Mouse (Mus musculus) limb, embryonic 11.5 days (tissue): Measurements from ENCODE around the gene Gmip. TPM values are rescaled to one million over a fixed set of nuclear protein-coding genes. Genes with fewer than 3 reads are reported as not detected.

Source experiments
- ATAC-seq: fragments of 200-750 bp; cut with Nextera tagmentation; 2 replicates; pipeline ENCODE4 v1.8.0; 2017; ENCODE audit warnings: low read depth; ENCODE audit not compliant: insufficient number of reproducible peaks, low FRiP score, low TSS enrichment
- DNase-seq: peaks from one replicate; pipeline ENCODE4 v3.0.0-alpha.2; 2015; ENCODE audit warnings: low spot score
- H3K27ac ChIP-seq: fragments of 300-500 bp; sonication (generic); replicated peaks from 2 replicates; pipeline ENCODE4 v1.5.1; 2014; ENCODE audit warnings: low read depth, mild to moderate bottlenecking, low read length
- H3K27me3 ChIP-seq: fragments of 300-500 bp; sonication (generic); 2 replicates; pipeline ENCODE4 v1.6.1; 2014; ENCODE audit warnings: mild to moderate bottlenecking, low read length, mixed read lengths; ENCODE audit not compliant: control insufficient read depth, insufficient read depth
- H3K36me3 ChIP-seq: fragments of 300-500 bp; sonication (generic); 2 replicates; pipeline ENCODE4 v1.6.1; 2014; ENCODE audit warnings: mild to moderate bottlenecking, low read length, moderate library complexity, mixed read lengths; ENCODE audit not compliant: control insufficient read depth, insufficient read depth
- H3K4me1 ChIP-seq: fragments of 300-500 bp; sonication (generic); 2 replicates; pipeline ENCODE4 v1.6.1; 2014; ENCODE audit warnings: low read length, mixed read lengths; ENCODE audit not compliant: control insufficient read depth, insufficient read depth
- H3K4me2 ChIP-seq: fragments of 300-500 bp; sonication (generic); 2 replicates; pipeline ENCODE4 v1.6.1; 2014; ENCODE audit warnings: low read depth, mild to moderate bottlenecking, moderate library complexity; ENCODE audit not compliant: severe bottlenecking
- H3K4me3 ChIP-seq: fragments of 300-500 bp; sonication (generic); 2 replicates; pipeline ENCODE4 v1.5.1; 2014; ENCODE audit warnings: low read depth, low read length
- H3K9ac ChIP-seq: fragments of 300-500 bp; sonication (generic); 2 replicates; pipeline ENCODE4 v1.6.1; 2014; ENCODE audit warnings: mild to moderate bottlenecking, low read length
- H3K9me3 ChIP-seq: fragments of 300-500 bp; sonication (generic); 2 replicates; pipeline ENCODE4 v1.6.1; 2016; ENCODE audit warnings: low read length; ENCODE audit not compliant: control insufficient read depth
- WGBS: fragments of 180-500 bp; shearing (Covaris S2); extraction: QIAGEN DNeasy Blood & Tissue Kit; methylation state at CpG from one replicate; pipeline ENCODE4 v1.1.7; 2014; 5-methylcytosine and 5-hydroxymethylcytosine counted together
- polyA plus RNA-seq: library from polyadenylated mRNA; unstranded; fragments of >200 nt; fragmentation: Nextera tagmentation; extraction: Ambion mirVana; gene quantifications from 2 replicates; pipeline ENCODE4 v1.2.1, GENCODE M21; 2014

The Gmip gene
- polyA plus RNA-seq, 1 experiment from 2014 or later, result 5.0 TPM

DNA sequence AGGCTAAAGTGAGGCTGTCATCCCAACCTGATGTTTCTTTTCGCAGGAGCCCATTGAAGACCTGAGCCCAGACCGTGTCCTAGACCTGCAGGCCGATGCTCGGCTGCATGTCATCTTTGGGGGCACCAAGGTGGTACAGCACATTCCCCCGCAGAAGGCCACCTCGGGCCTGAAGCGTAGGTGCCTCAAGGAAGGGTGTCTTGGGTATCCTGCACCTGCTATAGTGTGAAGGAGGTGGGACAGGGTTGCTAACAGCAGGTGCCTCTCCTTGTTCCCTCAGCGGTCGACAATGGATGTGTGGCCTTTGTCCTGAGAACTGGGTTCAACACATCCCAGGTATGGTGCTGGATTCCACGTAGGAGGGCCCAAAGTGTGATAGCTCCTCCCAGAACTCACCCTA lies 10.8 kb upstream of the Gmip start:
- no peak overlapping the region for H3K4me2 ChIP-seq

GRCm38 (mm10) chr8:69799261-69799660 lies 9.2 kb upstream of the Gmip start:
- Histone ChIP-seq H3K9ac (no peak overlapping the region), H3K27me3 (no peaks in the 10 kb centered on the region), H3K27ac (no peak overlapping the region), H3K36me3 (peaks cover 70% of the 10 kb centered on the region), H3K9me3 (no peaks in the 10 kb centered on the region), H3K4me3 (no peak overlapping the region), H3K4me2 (no peak overlapping the region), H3K4me1 (no peaks in the 10 kb centered on the region)
- ATAC-seq (no peak), DNase-seq (no peak)
- WGBS, result 94% methylated on average over 8 of the region's 8 CpGs

More for the DNA sequence above, 10.8 kb upstream of the Gmip start:
- Histone ChIP-seq H3K9me3 (no peaks in the 10 kb centered on the region), H3K27me3 (no peaks in the 10 kb centered on the region), H3K36me3 (peaks cover 59% of the 10 kb centered on the region), H3K4me3 (no peak overlapping the region), H3K4me1 (peaks cover 1% of the 10 kb centered on the region), H3K27ac (no peak overlapping the region), H3K9ac (no peak overlapping the region)
- DNase-seq (no peak), ATAC-seq (no peak)
- 93% methylated on average over 10 of the region's 10 CpGs for WGBS

- Histone ChIP-seq H3K9me3 (no peaks in the 10 kb centered on the region), H3K27me3 (no peaks in the 10 kb centered on the region), H3K4me3 (no peak overlapping the region), H3K9ac (no peak overlapping the region), H3K27ac (no peak overlapping the region), H3K4me1 (no peaks in the 10 kb centered on the region), H3K4me2 (no peak overlapping the region), H3K36me3 (peaks cover 67% of the 10 kb centered on the region)
- no peak for DNase-seq
- WGBS, result 93% methylated on average over 5 of the region's 5 CpGs
- ATAC-seq, result no peak
These were observed 8.5 kb upstream of the Gmip start for GRCm38 (mm10) chr8:69799946-69800345.

- H3K27ac ChIP-seq, result no peak overlapping the region
- H3K4me1 ChIP-seq, result no peaks in the 10 kb centered on the region
- H3K4me3 ChIP-seq, result no peak overlapping the region
- ATAC-seq (no peak), DNase-seq (no peak)
- no peak overlapping the region for H3K9ac ChIP-seq
- H3K4me2 ChIP-seq, result no peak overlapping the region
- no peaks in the 10 kb centered on the region for H3K27me3 ChIP-seq
- H3K9me3 ChIP-seq, result no peaks in the 10 kb centered on the region
- H3K36me3 ChIP-seq, result peaks cover 75% of the 10 kb centered on the region
- WGBS, result 95% methylated on average over 4 of the region's 4 CpGs
These were observed 6.7 kb upstream of the Gmip start for GRCm38 (mm10) chr8:69801796-69802195.

DNA sequence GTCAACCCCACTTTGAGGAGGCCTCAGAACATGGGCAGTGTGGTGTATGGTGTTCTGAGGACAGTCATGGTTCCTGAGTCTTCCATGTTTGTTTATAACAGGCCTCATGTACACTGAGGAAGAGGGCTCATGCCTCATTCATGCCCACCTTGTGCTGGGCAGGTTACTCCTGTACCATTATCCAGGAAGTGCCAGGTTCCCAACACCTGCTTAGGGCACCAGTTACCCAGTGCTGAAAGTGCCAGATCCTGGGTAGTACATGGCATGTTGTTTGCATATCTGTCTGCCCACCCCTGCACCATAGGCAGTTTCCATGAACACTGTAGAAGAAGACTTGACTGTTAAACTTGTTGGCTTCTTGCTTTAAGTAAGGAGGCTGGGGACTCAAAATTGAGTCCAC lies 6.3 kb upstream of the Gmip start:
- H3K4me1 ChIP-seq, result no peaks in the 10 kb centered on the region
- no peaks in the 10 kb centered on the region for H3K9me3 ChIP-seq
- no peak overlapping the region for H3K4me2 ChIP-seq
- ATAC-seq (no peak), DNase-seq (no peak)
- no peak overlapping the region for H3K4me3 ChIP-seq
- H3K27me3 ChIP-seq, result no peaks in the 10 kb centered on the region
- H3K9ac ChIP-seq, result no peak overlapping the region
- H3K27ac ChIP-seq, result no peak overlapping the region
- peaks cover 74% of the 10 kb centered on the region for H3K36me3 ChIP-seq

DNA sequence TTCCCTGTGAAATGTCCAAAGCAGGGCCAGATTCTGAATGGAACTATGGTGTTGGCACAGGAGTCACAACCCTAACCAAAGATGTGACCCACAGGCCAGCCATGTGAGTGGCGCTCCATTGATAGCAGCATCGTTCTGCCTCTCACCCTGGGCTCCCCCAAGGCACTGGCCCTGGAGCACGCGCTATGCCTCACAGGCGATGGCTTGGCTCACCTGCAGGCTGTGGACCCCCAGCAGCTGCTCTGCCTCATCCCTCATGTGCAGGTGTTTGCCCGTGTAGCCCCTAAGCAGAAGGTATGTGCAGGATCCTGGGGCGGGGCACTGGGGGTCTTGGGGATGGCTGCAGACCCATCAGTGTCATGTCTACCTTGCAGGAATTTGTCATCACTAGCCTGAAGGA lies 5.1 kb upstream of the Gmip start:
- no peaks in the 10 kb centered on the region for H3K9me3 ChIP-seq
- H3K4me2 ChIP-seq, result no peak overlapping the region
- H3K4me3 ChIP-seq, result no peak overlapping the region
- no peak overlapping the region for H3K27ac ChIP-seq
- no peak for ATAC-seq
- no peak overlapping the region for H3K9ac ChIP-seq
- H3K36me3 ChIP-seq, result peaks cover 68% of the 10 kb centered on the region
- no peaks in the 10 kb centered on the region for H3K27me3 ChIP-seq
- 98% methylated on average over 7 of the region's 7 CpGs for WGBS
- no peak for DNase-seq
- H3K4me1 ChIP-seq, result no peaks in the 10 kb centered on the region

- WGBS, result 99% methylated on average over 6 of the region's 6 CpGs
- H3K27ac ChIP-seq, result no peak overlapping the region
- peaks cover 56% of the 10 kb centered on the region for H3K36me3 ChIP-seq
- no peak for DNase-seq
- ATAC-seq, result no peak
- no peak overlapping the region for H3K4me3 ChIP-seq
- no peak overlapping the region for H3K9ac ChIP-seq
- H3K9me3 ChIP-seq, result no peaks in the 10 kb centered on the region
- no peak overlapping the region for H3K4me2 ChIP-seq
- no peaks in the 10 kb centered on the region for H3K4me1 ChIP-seq
- no peaks in the 10 kb centered on the region for H3K27me3 ChIP-seq
These were observed 3.9 kb upstream of the Gmip start for GRCm38 (mm10) chr8:69804537-69804936.

GRCm38 (mm10) chr8:69805086-69805485 lies 3.4 kb upstream of the Gmip start:
- Histone ChIP-seq H3K27me3 (no peaks in the 10 kb centered on the region), H3K27ac (no peak overlapping the region), H3K36me3 (peaks cover 51% of the 10 kb centered on the region), H3K4me3 (no peak overlapping the region), H3K9me3 (no peaks in the 10 kb centered on the region), H3K9ac (no peak overlapping the region), H3K4me2 (no peak overlapping the region), H3K4me1 (no peaks in the 10 kb centered on the region)
- DNase-seq (no peak), ATAC-seq (no peak)
- WGBS, result 88% methylated on average over 10 of the region's 10 CpGs

- Histone ChIP-seq H3K4me3 (no peak overlapping the region), H3K4me2 (no peak overlapping the region), H3K27me3 (no peaks in the 10 kb centered on the region), H3K9ac (no peak overlapping the region), H3K4me1 (no peaks in the 10 kb centered on the region), H3K9me3 (no peaks in the 10 kb centered on the region), H3K36me3 (peaks cover 47% of the 10 kb centered on the region), H3K27ac (no peak overlapping the region)
- WGBS, result 94% methylated on average over 9 of the region's 9 CpGs
- ATAC-seq (no peak), DNase-seq (no peak)
These were observed 3.0 kb upstream of the Gmip start for GRCm38 (mm10) chr8:69805491-69805890.
